Mouse (Mus musculus) heart, adult 18-20 months (tissue): ENCODE results near the gene Abcc3. TPM values are rescaled to one million over a fixed set of nuclear protein-coding genes. Genes with fewer than 3 reads are reported as not detected.

Source experiments
- DNase-seq, 2 experiments: peaks; one replicate each; pipeline ENCODE4 v3.0.0; 2021 to 2022; ENCODE audit warnings: mixed read lengths in 1 of 2
- total RNA-seq, 2 experiments: library from RNA; stranded (reverse); gene quantifications; 2 replicates each; pipeline ENCODE4 v1.2.3; 2021

The Abcc3 gene
- total RNA-seq, 2 experiments from 2014 or later, result 1.7 to 1.8 TPM

DNA sequence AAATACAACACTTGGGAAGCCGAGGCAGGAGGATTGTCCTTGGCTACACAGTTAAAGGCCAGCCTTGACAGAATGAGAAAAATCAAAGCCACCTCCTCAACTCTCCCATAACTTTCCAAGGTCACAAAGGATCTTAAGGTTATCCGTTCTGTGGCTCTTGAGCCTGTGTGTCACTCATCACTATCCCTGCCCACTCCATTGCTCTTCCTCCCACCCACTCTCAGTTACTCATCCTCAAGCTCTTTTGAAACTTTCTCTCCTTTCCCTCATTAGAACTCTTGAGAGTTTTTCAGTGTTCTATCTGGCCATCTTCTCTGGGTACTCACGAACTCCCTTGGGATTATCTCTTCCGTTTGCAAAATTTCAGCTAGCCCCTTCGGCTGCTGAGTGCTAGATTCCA lies 68.2 kb downstream of the Abcc3 start:
- no peak for DNase-seq

DNA sequence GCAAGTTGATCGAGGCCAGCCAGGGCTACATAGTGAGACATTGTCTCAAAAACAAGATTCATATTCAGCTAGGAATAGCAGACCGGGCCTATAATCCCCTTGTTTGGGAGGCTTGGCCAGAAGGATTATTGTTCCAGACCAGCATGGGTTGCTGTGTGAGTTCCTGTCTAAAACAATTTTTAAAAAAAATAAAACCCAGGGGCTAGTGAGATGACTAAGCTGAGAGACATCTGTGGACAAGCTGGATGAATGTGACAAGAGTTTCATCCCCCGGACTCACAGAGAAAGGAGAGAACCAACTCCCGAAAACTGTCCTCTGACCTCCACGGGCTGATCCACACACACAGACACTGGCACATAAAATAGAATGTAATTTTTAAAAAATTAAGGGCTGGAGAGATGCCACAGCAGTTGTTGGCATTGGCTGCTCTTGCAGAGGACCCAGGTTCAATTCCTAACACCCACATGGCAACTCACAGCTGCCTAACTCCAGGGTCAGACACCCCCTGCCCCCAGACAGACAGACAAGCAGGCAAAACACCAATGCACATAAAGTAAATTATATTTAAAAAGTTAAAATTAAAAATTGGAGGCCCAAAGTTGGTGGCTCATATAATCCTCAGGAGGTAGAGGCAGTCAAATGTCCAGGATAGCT lies 69.4 kb downstream of the Abcc3 start:
- no peak for DNase-seq

DNA sequence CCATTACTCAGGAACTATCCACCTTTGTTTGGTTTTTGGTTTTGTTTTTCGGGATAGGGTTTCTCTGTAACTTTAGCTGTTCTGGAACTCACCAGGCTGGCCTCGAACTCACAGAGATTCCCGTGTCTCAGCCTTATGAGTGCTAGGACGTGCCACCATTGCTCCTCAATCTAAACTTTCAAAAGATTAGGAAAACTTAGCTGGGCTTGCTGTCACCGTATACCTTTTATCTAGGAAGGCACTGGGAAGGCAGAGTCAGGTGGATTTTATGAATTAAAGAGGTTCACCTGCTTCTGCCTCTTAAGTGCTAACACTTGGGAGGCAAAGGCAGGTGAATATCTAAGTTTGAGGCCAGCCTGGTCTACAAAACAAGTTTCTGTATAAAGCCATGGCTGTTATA lies 70.2 kb downstream of the Abcc3 start:
- no peak for DNase-seq

GRCm38 (mm10) chr11:94321931-94322400 lies 70.8 kb downstream of the Abcc3 start, which contains the start of gene Luc7l3:
Gene Luc7l3, minus strand, starts transcription at chr11:94321988.
- peak; percentile 96 to 97 for DNase-seq

DNA sequence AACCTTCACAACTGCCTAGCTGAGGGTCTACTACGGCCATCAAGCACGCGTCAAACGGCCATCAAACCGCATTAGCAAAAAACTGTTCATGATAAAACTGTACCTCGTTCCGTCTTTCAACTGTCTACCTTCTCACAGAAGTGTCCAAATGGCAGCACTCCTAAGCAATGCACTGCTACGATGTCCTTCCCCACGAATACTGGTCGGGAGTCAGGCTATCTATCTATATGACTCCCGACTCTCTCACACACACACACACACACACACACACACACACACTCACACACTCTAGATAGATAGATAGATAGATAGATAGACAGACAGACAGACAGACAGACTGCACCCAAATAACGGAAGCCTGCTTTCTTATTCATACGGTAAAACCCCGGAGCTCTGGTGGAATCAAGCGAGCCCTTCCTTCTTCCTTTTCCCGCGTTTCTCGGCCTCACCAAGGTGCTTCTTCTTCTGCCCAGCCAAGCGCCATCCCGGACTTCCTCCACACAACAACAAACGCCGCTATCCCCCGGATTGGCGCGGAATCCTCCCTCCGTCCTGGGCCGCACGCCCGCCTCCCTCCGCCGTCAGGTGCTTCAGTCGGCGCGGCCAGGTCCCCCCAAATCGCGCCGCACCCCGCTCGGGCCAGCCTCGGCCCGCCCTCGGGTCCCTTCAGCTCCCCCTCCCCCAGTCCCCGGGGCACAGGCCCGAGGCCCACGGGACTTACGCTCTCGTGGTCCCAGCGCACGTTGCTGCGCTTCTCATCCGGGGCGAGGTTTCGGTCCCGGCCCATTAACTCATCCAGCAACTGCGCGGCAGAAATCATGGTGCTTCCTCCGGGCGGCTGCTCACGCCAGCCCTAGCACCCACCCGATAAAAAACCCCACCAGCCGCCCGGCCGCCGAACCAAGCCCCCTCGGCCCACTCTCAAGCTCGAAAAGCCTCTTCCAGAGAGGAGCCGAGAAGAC lies 71.5 kb downstream of the Abcc3 start:
- DNase-seq, result peak in 1 of 2 experiments; percentile 36

DNA sequence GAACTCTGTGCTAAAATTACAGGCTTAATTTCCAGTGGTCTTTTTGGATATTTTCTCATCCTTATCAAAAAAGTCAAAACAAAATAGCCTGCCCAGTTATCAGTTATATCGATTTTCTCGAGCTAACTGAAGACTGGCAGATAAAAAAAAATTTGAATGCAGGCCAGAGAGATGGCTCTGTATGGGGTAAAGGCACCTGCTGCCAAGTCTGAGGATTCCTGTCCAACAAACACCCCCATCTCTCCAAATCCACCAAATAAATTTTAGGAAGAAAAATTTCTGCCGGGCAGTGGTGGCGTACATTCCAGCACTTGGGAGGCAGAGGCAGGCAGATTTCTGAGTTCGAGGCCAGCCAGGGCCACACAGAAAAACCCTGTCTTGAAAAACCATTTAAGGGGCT lies 74.7 kb downstream of the Abcc3 start:
- DNase-seq, result no peak

- DNase-seq, result no peak
These were observed 75.3 kb downstream of the Abcc3 start for GRCm38 (mm10) chr11:94317515-94317914.

DNA sequence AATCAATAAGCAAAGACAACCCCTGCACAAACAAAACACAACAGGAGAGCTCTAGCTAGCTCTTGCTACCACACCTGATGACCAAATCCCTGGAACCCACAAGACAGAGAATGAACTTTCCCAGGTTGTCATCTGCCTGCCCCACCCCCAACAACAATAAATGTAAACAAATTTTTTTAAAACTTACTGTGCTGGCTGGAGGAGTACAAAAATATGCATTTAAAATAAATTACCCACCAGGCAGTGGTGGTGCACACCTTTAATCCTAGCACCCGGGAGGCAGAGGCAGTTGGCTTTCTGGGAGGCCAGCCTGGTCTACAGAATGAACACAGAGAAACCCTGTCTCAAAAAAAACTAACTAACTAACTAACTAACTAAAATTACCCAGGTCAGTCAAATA lies 75.8 kb downstream of the Abcc3 start:
- DNase-seq, result no peak

GRCm38 (mm10) chr11:94316528-94316927 lies 76.3 kb downstream of the Abcc3 start:
- DNase-seq, result no peak

DNA sequence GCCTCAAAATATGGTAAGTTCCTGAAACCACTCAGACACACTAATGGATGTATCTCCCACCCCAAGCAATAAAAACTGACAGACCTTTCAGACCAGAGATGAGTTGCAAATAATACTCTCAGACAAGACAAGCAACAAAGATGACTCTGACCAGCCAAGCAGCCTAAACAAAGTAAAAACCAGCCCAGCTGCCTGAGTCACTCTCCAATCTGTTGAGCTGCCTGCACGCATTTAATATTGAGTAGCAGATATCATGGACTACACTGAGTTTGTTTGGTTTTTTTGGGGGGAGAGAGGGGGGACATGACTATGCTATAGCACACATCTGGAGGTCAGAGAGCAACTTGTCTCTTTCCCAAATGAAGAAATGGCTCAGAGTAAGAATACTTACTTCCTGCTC lies 77.5 kb downstream of the Abcc3 start:
- no peak for DNase-seq

GRCm38 (mm10) chr11:94314098-94314652 lies 78.6 kb downstream of the Abcc3 start:
- DNase-seq, result no peak

GRCm38 (mm10) chr11:94312733-94313132 lies 80.1 kb downstream of the Abcc3 start:
- no peak for DNase-seq

- no peak for DNase-seq
These were observed 97.6 kb downstream of the Abcc3 start for GRCm38 (mm10) chr11:94294996-94295845.

Other genes with a start within 250 kb of the Abcc3 start
- gene Tob1, start 181.5 kb downstream of the Abcc3 start, total RNA-seq, result 10 to 100 TPM; 47.5 to 50.4 TPM
- 1 to 10 TPM; 5.8 to 6.6 TPM for gene Wfikkn2, start 147.0 kb downstream of the Abcc3 start, total RNA-seq
- gene Gm21885, start 111.1 kb downstream of the Abcc3 start, total RNA-seq, result under 1 TPM in 1 of 2 experiments, not detected in 1; 0.77 TPM
- gene Luc7l3, start 71.0 kb downstream of the Abcc3 start, total RNA-seq, result 10 to 100 TPM; 31.4 to 34.7 TPM
- gene Ankrd40, start 65.0 kb downstream of the Abcc3 start, total RNA-seq, result 100 to 1,000 TPM; 274 to 280 TPM
- gene Cacna1g, start 81.2 kb upstream of the Abcc3 start, total RNA-seq, result 10 to 100 TPM in 1 of 2 experiments, 1 to 10 TPM in 1; 8.7 to 10.1 TPM
- under 1 TPM; 0.17 to 0.54 TPM for gene Spata20, start 93.2 kb upstream of the Abcc3 start, total RNA-seq
- 10 to 100 TPM; 19.3 to 21.1 TPM for gene Epn3, start 107.0 kb upstream of the Abcc3 start, total RNA-seq
- 1 to 10 TPM in 1 of 2 experiments, under 1 TPM in 1; 0.67 to 1.5 TPM for gene Mycbpap, start 128.7 kb upstream of the Abcc3 start, total RNA-seq
- gene Rsad1, start 156.3 kb upstream of the Abcc3 start, total RNA-seq, result 10 to 100 TPM in 1 of 2 experiments, 1 to 10 TPM in 1; 8.5 to 10.3 TPM
- 1 to 10 TPM; 1.4 to 3.2 TPM for gene Chad, start 172.1 kb upstream of the Abcc3 start, total RNA-seq
- 10 to 100 TPM; 30.4 to 33.5 TPM for gene Acsf2, start 208.9 kb upstream of the Abcc3 start, total RNA-seq
- 10 to 100 TPM; 32.0 to 32.6 TPM for gene Lrrc59, start 236.8 kb upstream of the Abcc3 start, total RNA-seq